Mouse (Mus musculus) heart, adult 2 months (tissue): ENCODE measurements at regions not wholly inside any gene's neighbourhood (a gene's known extent, or its start where the extent isn't known, plus 50 kb on each side); places are given as distances from the start of the nearest gene placed in this dataset.

ENCODE experiments used
- DNase-seq, 2 experiments: peaks; one replicate each; pipeline ENCODE4 v3.0.0; 2021
- H3K27ac ChIP-seq: fragments of 200-600 bp; 2 replicates; pipeline ENCODE4 v1.8.1; 2022
- H3K27me3 ChIP-seq: fragments of 200-500 bp; 2 replicates; pipeline ENCODE4 v1.6.1; 2012; ENCODE audit warnings: mild to moderate bottlenecking, low read length, inconsistent platforms, mixed read lengths; ENCODE audit not compliant: control insufficient read depth, insufficient read depth
- H3K36me3 ChIP-seq: fragments of 200-500 bp; 2 replicates; pipeline ENCODE4 v1.6.1; 2012; ENCODE audit warnings: low read length, inconsistent platforms; ENCODE audit not compliant: control insufficient read depth, insufficient read depth
- H3K4me1 ChIP-seq: fragments of 200-500 bp; 2 replicates; pipeline ENCODE4 v1.6.1; 2011; ENCODE audit warnings: low read length; ENCODE audit not compliant: control insufficient read depth, insufficient read depth
- H3K4me3 ChIP-seq: fragments of 200-600 bp; 2 replicates; pipeline ENCODE4 v1.8.1; 2022
- H3K79me2 ChIP-seq: fragments of 200-500 bp; replicated peaks from 2 replicates; pipeline ENCODE4 v1.6.1; 2012; ENCODE audit warnings: mild to moderate bottlenecking, inconsistent platforms, low read length, moderate library complexity, mixed read lengths; ENCODE audit not compliant: control insufficient read depth, insufficient read depth
- H3K9ac ChIP-seq: fragments of 200-500 bp; 2 replicates; pipeline ENCODE4 v1.6.1; 2012; ENCODE audit warnings: low read depth, mild to moderate bottlenecking, control low read depth, inconsistent platforms, low read length, mixed read lengths
- CTCF ChIP-seq: fragments of 200-600 bp; IDR thresholded peaks from 2 replicates; pipeline ENCODE4 v1.8.1; 2022; ENCODE audit warnings: antibody characterized with exemption, mild to moderate bottlenecking, moderate library complexity
- EP300 ChIP-seq: fragments of 200-500 bp; IDR thresholded peaks from 2 replicates; pipeline ENCODE4 v1.6.1; 2011; ENCODE audit warnings: low read depth, low read length, control low read depth; ENCODE audit not compliant: insufficient read depth
- POLR2A ChIP-seq: fragments of 200-500 bp; IDR thresholded peaks from 2 replicates; pipeline ENCODE4 v1.6.1; 2011; ENCODE audit warnings: mild to moderate bottlenecking, low read depth, low read length, control low read depth; ENCODE audit not compliant: insufficient read depth
- WGBS: fragments of 180-500 bp; shearing (Covaris S2); methylation state at CpG from one replicate; pipeline ENCODE4 v1.1.7; 2018; 5-methylcytosine and 5-hydroxymethylcytosine counted together
- intact Hi-C: fragments of 180-260 bp; cut with DNase I; formaldehyde crosslinking; loops from one replicate; pipeline ENCODE4 v1.15.1; 2025

GRCm38 (mm10) chr17:87194639-87195038 is 71.1 kb downstream of the Mcfd2 start:
- WGBS, result 83% methylated on average over 11 of the region's 11 CpGs
- Histone ChIP-seq H3K4me1 (no peaks in the 10 kb centered on the region), H3K9ac (no peak overlapping the region), H3K4me3 (no peak overlapping the region), H3K27ac (no peak overlapping the region), H3K36me3 (no peaks in the 10 kb centered on the region), H3K27me3 (no peaks in the 10 kb centered on the region), H3K79me2 (no peaks in the 10 kb centered on the region)
- no peak for DNase-seq
- TF ChIP-seq EP300, result no peak
- TF ChIP-seq CTCF, result no peak
- TF ChIP-seq POLR2A, result no peak
- intact Hi-C loops, result no loop called here

DNA sequence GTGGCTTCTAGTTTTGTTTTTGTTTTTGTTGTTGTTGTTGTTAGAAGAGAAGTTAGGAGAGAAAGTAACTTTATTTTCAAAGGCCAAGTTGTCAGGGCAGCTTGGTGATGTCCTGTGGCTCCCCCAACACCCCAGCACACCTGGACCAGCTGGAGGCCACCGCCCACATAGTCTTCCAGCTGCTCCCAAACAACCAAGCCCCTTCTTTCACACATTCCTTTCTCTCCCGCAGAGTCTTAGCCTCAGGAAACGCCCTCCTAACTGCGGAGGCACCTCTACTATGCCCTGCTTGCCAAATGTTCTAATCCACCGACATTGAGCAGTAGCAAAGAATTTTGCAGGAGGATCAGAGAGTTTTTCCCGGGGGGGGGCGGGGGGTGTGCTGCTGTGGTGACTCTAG is 72.3 kb downstream of the Mcfd2 start:
- no peak overlapping the region for H3K4me3 ChIP-seq
- TF ChIP-seq POLR2A (no peak), EP300 (no peak)
- no peak overlapping the region for H3K27ac ChIP-seq
- 41% methylated on average over 7 of the region's 7 CpGs for WGBS
- no peaks in the 10 kb centered on the region for H3K79me2 ChIP-seq
- no peaks in the 10 kb centered on the region for H3K4me1 ChIP-seq
- H3K36me3 ChIP-seq, result no peaks in the 10 kb centered on the region
- DNase-seq, result no peak
- no peaks in the 10 kb centered on the region for H3K27me3 ChIP-seq
- H3K9ac ChIP-seq, result no peak overlapping the region
- intact Hi-C loops, result no loop called here

- H3K36me3 ChIP-seq, result no peaks in the 10 kb centered on the region
- no peak overlapping the region for H3K9ac ChIP-seq
- WGBS, result 56% methylated on average over 3 of the region's 3 CpGs
- intact Hi-C loops, result no loop called here
- DNase-seq, result no peak
- TF ChIP-seq CTCF (no peak), POLR2A (no peak), EP300 (no peak)
- no peaks in the 10 kb centered on the region for H3K79me2 ChIP-seq
- no peaks in the 10 kb centered on the region for H3K4me1 ChIP-seq
- H3K27me3 ChIP-seq, result no peaks in the 10 kb centered on the region
- no peak overlapping the region for H3K27ac ChIP-seq
- no peak overlapping the region for H3K4me3 ChIP-seq
These were observed 76.1 kb downstream of the Mcfd2 start for GRCm38 (mm10) chr17:87189670-87190069.
